In the genomic region with DNA sequence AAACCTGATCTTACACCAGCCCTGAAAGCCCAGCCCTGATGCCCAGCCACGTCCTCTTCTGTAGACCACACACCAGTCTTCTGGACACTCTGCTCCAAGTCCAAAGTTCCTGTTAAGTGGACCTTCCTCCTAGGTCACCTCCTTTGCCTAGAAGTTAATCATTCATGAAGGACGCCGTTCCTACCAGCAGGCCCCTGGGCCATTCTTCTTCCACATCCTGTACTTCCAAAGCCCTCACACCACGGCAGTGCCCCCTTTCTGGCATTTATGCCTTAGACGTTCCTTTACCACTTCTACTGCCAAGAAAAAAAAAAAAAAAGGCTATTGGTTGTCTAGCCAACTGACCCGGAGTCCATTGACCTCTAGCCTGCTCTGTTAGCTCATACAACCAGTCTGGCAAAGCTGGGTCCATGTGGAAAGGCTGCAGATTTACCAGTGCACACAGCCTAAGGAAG, we compare ENCODE assay signal across 11 mouse cellular contexts. TPM values are rescaled to one million over a fixed set of nuclear protein-coding genes. Genes with fewer than 3 reads are reported as not detected.
DNase-seq lines count a peak whose midpoint lies in the region; ATAC-seq and TF ChIP-seq lines count a peak whose summit lies in the region.
"Had no signal": no experiment of that assay in that cellular context is flagged by ENCODE, and none has a peak within 500 bp of the region (broad histone marks: within the 10 kb centered on the region; RNA-seq: fewer than 3 reads in every experiment).

TSS of gene Glyctk (minus strand) at position 102 of the 455 bp plus-strand sequence.

- H3K27me3 ChIP-seq in neural tube, embryonic 13.5 days, result no peaks in the 10 kb centered on the region
- no peaks in the 10 kb centered on the region for H3K27me3 ChIP-seq in neural tube, embryonic 15.5 days (replicated peaks)
- H3K27me3 ChIP-seq in stomach, postnatal 0 days (ENCODE audit: control insufficient read depth, insufficient read depth, low read length), result no peaks in the 10 kb centered on the region

- no peak for TF ChIP-seq EP300 in stomach, postnatal 0 days (optimal IDR thresholded peaks at IDR 0.05)

- ATAC-seq in neural tube, embryonic 13.5 days (ENCODE audit: low read depth), result no peak
- ATAC-seq in neural tube, embryonic 15.5 days (ENCODE audit: low FRiP score), result no peak
- peak; percentile 27; the same call in 1 of the 2 replicates for ATAC-seq in stomach, postnatal 0 days (ENCODE audit: low FRiP score, low TSS enrichment)

- no peak for DNase-seq in adrenal gland, postnatal 14 days
- no peak for DNase-seq in adrenal gland, postnatal 25 days
- peak; percentile 12 for DNase-seq in liver
- no peak for DNase-seq in stomach, postnatal 0 days (ENCODE audit: low spot score)
- no peak for DNase-seq in right cerebral cortex, postnatal 36 days (ENCODE audit: low spot score in 2 of 2)
- no peak for DNase-seq in right cerebral cortex, postnatal 14 days
- DNase-seq: gastrocnemius, postnatal 10 days; spleen, adult 18-20 months had no signal

- H3K4me2 ChIP-seq in neural tube, embryonic 13.5 days, result no peak within 1 kb of the TSS
- no peak within 1 kb of the TSS for H3K4me2 ChIP-seq in neural tube, embryonic 15.5 days
- H3K4me2 ChIP-seq in stomach, postnatal 0 days (replicated peaks; ENCODE audit: low read depth), result no peak within 1 kb of the TSS

- no peak for TF ChIP-seq CTCF in stomach, postnatal 0 days (IDR thresholded peaks at IDR 0.05; ENCODE audit: low read depth)

- H3K4me1 ChIP-seq in neural tube, embryonic 13.5 days (replicated peaks), result peaks cover 37% of the 10 kb centered on the region
- H3K4me1 ChIP-seq in neural tube, embryonic 15.5 days, result peaks cover 32% of the 10 kb centered on the region
- no peaks in the 10 kb centered on the region for H3K4me1 ChIP-seq in stomach, postnatal 0 days (replicated peaks; ENCODE audit: control insufficient read depth, insufficient read depth)

- no peak within 1 kb of the TSS for H3K4me3 ChIP-seq in neural tube, embryonic 13.5 days
- H3K4me3 ChIP-seq in neural tube, embryonic 15.5 days (replicated peaks), result no peak within 1 kb of the TSS
- no peak within 1 kb of the TSS for H3K4me3 ChIP-seq in stomach, postnatal 0 days (ENCODE audit: low read depth, low read length)

- H3K27ac ChIP-seq in neural tube, embryonic 13.5 days (replicated peaks), result peak within 1 kb of the TSS; percentile 46; the same call in 1 of the 2 replicates
- no peak within 1 kb of the TSS for H3K27ac ChIP-seq in neural tube, embryonic 15.5 days (replicated peaks)
- H3K27ac ChIP-seq in stomach, postnatal 0 days (replicated peaks), result no peak within 1 kb of the TSS
- H3K27ac ChIP-seq: limb, embryonic 12.5 days had no signal

- no peaks in the 10 kb centered on the region for H3K9me3 ChIP-seq in neural tube, embryonic 13.5 days
- H3K9me3 ChIP-seq in neural tube, embryonic 15.5 days (replicated peaks), result no peaks in the 10 kb centered on the region
- no peaks in the 10 kb centered on the region for H3K9me3 ChIP-seq in stomach, postnatal 0 days (ENCODE audit: control insufficient read depth, low read length)
- H3K9me3 ChIP-seq: limb, embryonic 12.5 days had no signal

- no peak within 1 kb of the TSS for H3K9ac ChIP-seq in neural tube, embryonic 13.5 days
- no peak within 1 kb of the TSS for H3K9ac ChIP-seq in neural tube, embryonic 15.5 days (replicated peaks)
- H3K9ac ChIP-seq in stomach, postnatal 0 days (ENCODE audit: low read length), result no peak within 1 kb of the TSS
- H3K9ac ChIP-seq: limb, embryonic 12.5 days had no signal

- 78% methylated on average over 6 of the region's 6 CpGs for WGBS in neural tube, embryonic 13.5 days
- 71% methylated on average over 6 of the region's 6 CpGs for WGBS in neural tube, embryonic 15.5 days
- WGBS in stomach, postnatal 0 days, result 69% methylated on average over 6 of the region's 6 CpGs

- H3K36me3 ChIP-seq in neural tube, embryonic 13.5 days, result peaks cover 13% of the 10 kb centered on the region
- H3K36me3 ChIP-seq in neural tube, embryonic 15.5 days, result 0 out of 2 replicates have a peak, but pooled peaks cover 8% of the 10 kb centered on the region
- no peaks in the 10 kb centered on the region for H3K36me3 ChIP-seq in stomach, postnatal 0 days (ENCODE audit: control insufficient read depth, insufficient read depth, low read length)
- H3K36me3 ChIP-seq: limb, embryonic 12.5 days had no signal

RNA-seq across cellular contexts. Expression of gene Glyctk, which starts in this region (rescaled TPM):
- total RNA-seq in adrenal gland, postnatal 14 days (2021), result 3.6 and 13.6 TPM in 2 replicates
- total RNA-seq in adrenal gland, postnatal 25 days (2021), result 3.7 and 4.8 TPM in 2 replicates
- polyA plus RNA-seq in neural tube, embryonic 13.5 days (2015; fragmentation: Nextera tagmentation; extraction: Ambion mirVana), result 4.9 and 5.1 TPM in 2 replicates
- 2.3 and 2.7 TPM in 2 replicates for polyA plus RNA-seq in neural tube, embryonic 15.5 days (2015; fragmentation: Nextera tagmentation; extraction: Ambion mirVana)
- polyA plus RNA-seq in stomach, postnatal 0 days (2015; fragmentation: Nextera tagmentation; extraction: Ambion mirVana), result 0.70 and 0.75 TPM in 2 replicates

Comparison
In these comparisons a context has a peak if more than half of its experiments do, and no peak if none do; other contexts are left out.
1. Peak in ATAC-seq in stomach, postnatal 0 days; RNA of the gene not detected or under 1 TPM.